Mouse (Mus musculus): ENCODE data around the gene F3. TPM values are rescaled to one million over a fixed set of nuclear protein-coding genes. Genes with fewer than 3 reads are reported as not detected.
"Not testable (repeated sequence)": the region's sequence is repeated elsewhere in the genome, so short reads cannot be mapped to it uniquely, and the experiment has no call there.

F3 gene
- polyA plus RNA-seq, 1 experiment: not detected

- no peak overlapping the region for H3K27ac ChIP-seq (ENCODE audit: insufficient read depth, low read depth, low read length)
- TF ChIP-seq CTCF (IDR thresholded peaks at IDR 0.05; ENCODE audit: low read depth, low read length): peak; percentile 73
- TF ChIP-seq POLR2A (IDR thresholded peaks at IDR 0.05; ENCODE audit: borderline replicate concordance, low read depth, low read length): no peak
These were observed 12.8 kb downstream of the F3 start for GRCm38 (mm10) chr3:121736025-121736744.

GRCm38 (mm10) chr3:121737453-121737852 lies 14.1 kb downstream of the F3 start:
- Histone ChIP-seq H3K4me3 (ENCODE audit: insufficient read depth, low read length) (no peak overlapping the region), H3K27ac (ENCODE audit: insufficient read depth, low read depth, low read length) (no peak overlapping the region), H3K4me1 (ENCODE audit: control insufficient read depth, insufficient read depth, low read length) (no peaks in the 10 kb centered on the region)
- no peak for TF ChIP-seq POLR2A (IDR thresholded peaks at IDR 0.05; ENCODE audit: borderline replicate concordance, low read depth, low read length)
- TF ChIP-seq CTCF (IDR thresholded peaks at IDR 0.05; ENCODE audit: low read depth, low read length): peak; percentile 9; the same call in 1 of the 2 replicates

More at GRCm38 (mm10) chr3:121736025-121736744, 12.8 kb downstream of the F3 start:
- H3K4me3 ChIP-seq (ENCODE audit: insufficient read depth, low read length): no peak overlapping the region
- H3K4me1 ChIP-seq (ENCODE audit: control insufficient read depth, insufficient read depth, low read length): no peaks in the 10 kb centered on the region

GRCm38 (mm10) chr3:121737901-121738300 lies 14.6 kb downstream of the F3 start:
- Histone ChIP-seq H3K4me3 (ENCODE audit: insufficient read depth, low read length) (no peak overlapping the region), H3K4me1 (ENCODE audit: control insufficient read depth, insufficient read depth, low read length) (no peaks in the 10 kb centered on the region), H3K27ac (ENCODE audit: insufficient read depth, low read depth, low read length) (no peak overlapping the region)
- TF ChIP-seq POLR2A (IDR thresholded peaks at IDR 0.05; ENCODE audit: borderline replicate concordance, low read depth, low read length) (no peak), CTCF (IDR thresholded peaks at IDR 0.05; ENCODE audit: low read depth, low read length) (no peak)

- no peak overlapping the region for H3K4me3 ChIP-seq (ENCODE audit: insufficient read depth, low read length)
- H3K27ac ChIP-seq (ENCODE audit: insufficient read depth, low read depth, low read length): no peak overlapping the region
- TF ChIP-seq POLR2A (IDR thresholded peaks at IDR 0.05; ENCODE audit: borderline replicate concordance, low read depth, low read length) (no peak), CTCF (IDR thresholded peaks at IDR 0.05; ENCODE audit: low read depth, low read length) (no peak)
- no peaks in the 10 kb centered on the region for H3K4me1 ChIP-seq (ENCODE audit: control insufficient read depth, insufficient read depth, low read length)
These were observed 15.5 kb downstream of the F3 start for GRCm38 (mm10) chr3:121738742-121739342.

GRCm38 (mm10) chr3:121739489-121740213 lies 16.3 kb downstream of the F3 start:
- H3K4me1 ChIP-seq (ENCODE audit: control insufficient read depth, insufficient read depth, low read length): no peaks in the 10 kb centered on the region
- no peak overlapping the region for H3K27ac ChIP-seq (ENCODE audit: insufficient read depth, low read depth, low read length)
- no peak overlapping the region for H3K4me3 ChIP-seq (ENCODE audit: insufficient read depth, low read length)
- no peak for TF ChIP-seq POLR2A (IDR thresholded peaks at IDR 0.05; ENCODE audit: borderline replicate concordance, low read depth, low read length)
- no peak for TF ChIP-seq CTCF (IDR thresholded peaks at IDR 0.05; ENCODE audit: low read depth, low read length)

- H3K4me1 ChIP-seq (ENCODE audit: control insufficient read depth, insufficient read depth, low read length); H3K4me3 ChIP-seq (ENCODE audit: insufficient read depth, low read length); H3K27ac ChIP-seq (ENCODE audit: insufficient read depth, low read depth, low read length): not testable (repeated sequence)
These were observed 18.0 kb downstream of the F3 start for GRCm38 (mm10) chr3:121741186-121741848.

- not testable (repeated sequence) for H3K4me1 ChIP-seq (ENCODE audit: control insufficient read depth, insufficient read depth, low read length); H3K4me3 ChIP-seq (ENCODE audit: insufficient read depth, low read length); H3K27ac ChIP-seq (ENCODE audit: insufficient read depth, low read depth, low read length)
These were observed 31.2 kb downstream of the F3 start for GRCm38 (mm10) chr3:121754319-121755090.

GRCm38 (mm10) chr3:121755152-121755551 lies 31.8 kb downstream of the F3 start:
- Histone ChIP-seq H3K27ac (ENCODE audit: insufficient read depth, low read depth, low read length) (no peak overlapping the region), H3K4me3 (ENCODE audit: insufficient read depth, low read length) (no peak overlapping the region), H3K4me1 (ENCODE audit: control insufficient read depth, insufficient read depth, low read length) (peaks cover 2% of the 10 kb centered on the region; the same call in 1 of the 2 replicates)
- TF ChIP-seq CTCF (IDR thresholded peaks at IDR 0.05; ENCODE audit: low read depth, low read length) (no peak), POLR2A (IDR thresholded peaks at IDR 0.05; ENCODE audit: borderline replicate concordance, low read depth, low read length) (no peak)

GRCm38 (mm10) chr3:121758373-121758772 lies 35.0 kb downstream of the F3 start:
- TF ChIP-seq CTCF (IDR thresholded peaks at IDR 0.05; ENCODE audit: low read depth, low read length) (no peak), POLR2A (IDR thresholded peaks at IDR 0.05; ENCODE audit: borderline replicate concordance, low read depth, low read length) (no peak)

More at GRCm38 (mm10) chr3:121758373-121758772, 35.0 kb downstream of the F3 start:
- Histone ChIP-seq H3K4me1 (ENCODE audit: control insufficient read depth, insufficient read depth, low read length) (peaks cover 2% of the 10 kb centered on the region; the same call in 1 of the 2 replicates), H3K4me3 (ENCODE audit: insufficient read depth, low read length) (no peak overlapping the region), H3K27ac (ENCODE audit: insufficient read depth, low read depth, low read length) (no peak overlapping the region)

All from bone marrow macrophage, adult 2 months (primary cell).